Mouse (Mus musculus) CH12.LX (cell line): ENCODE data around the gene Frs3. TPM values are rescaled to one million over a fixed set of nuclear protein-coding genes. Genes with fewer than 3 reads are reported as not detected.

ENCODE experiments used
- DNase-seq: peaks from one replicate; pipeline ENCODE4 v3.0.0-alpha.2; 2013; ENCODE audit errors: extremely low read depth
- H3K27ac ChIP-seq: 2 replicates; pipeline ENCODE4 v1.5.1; 2012; ENCODE audit warnings: low read depth, mild to moderate bottlenecking, control low read depth, moderate library complexity; ENCODE audit not compliant: insufficient read depth
- H3K27me3 ChIP-seq: replicated peaks from 2 replicates; pipeline ENCODE3; 2012; ENCODE audit warnings: inconsistent platforms
- H3K36me3 ChIP-seq, 2 experiments: replicated peaks in 1 of 2; 2 replicates each; pipeline versions ENCODE3 to v1.6.1; 2012; ENCODE audit warnings: inconsistent platforms in 1 of 2, low read length in 1 of 2, mild to moderate bottlenecking in 1 of 2, mixed read lengths in 1 of 2, moderate library complexity in 1 of 2; ENCODE audit not compliant: control insufficient read depth in 1 of 2, insufficient read depth in 1 of 2
- H3K4me1 ChIP-seq, 2 experiments: 2 replicates each; pipeline ENCODE4 v1.6.1; 2012; ENCODE audit warnings: inconsistent platforms in 1 of 2, moderate library complexity in 1 of 2; ENCODE audit not compliant: insufficient read depth in 2 of 2, control insufficient read depth in 1 of 2
- H3K4me2 ChIP-seq: 2 replicates; pipeline ENCODE4 v1.6.1; 2012; ENCODE audit warnings: low read depth, mild to moderate bottlenecking, control low read depth; ENCODE audit not compliant: poor library complexity, insufficient read depth, severe bottlenecking
- H3K4me3 ChIP-seq, 3 experiments: fragments of 150-350 bp in 1 of 3; sonication (generic) in 1 of 3; replicated peaks in 1 of 3; 2 replicates each; pipeline versions ENCODE3 to v1.5.1; 2011 to 2012; ENCODE audit warnings: low read depth in 2 of 3, low read length in 2 of 3, mild to moderate bottlenecking in 2 of 3, moderate library complexity in 2 of 3, control low read depth in 1 of 3, improper control_type of control experiment in 1 of 3, inconsistent platforms in 1 of 3, mixed read lengths in 1 of 3; ENCODE audit not compliant: poor library complexity in 1 of 3
- H3K79me2 ChIP-seq: replicated peaks from 2 replicates; pipeline ENCODE4 v1.6.1; 2012; ENCODE audit warnings: mild to moderate bottlenecking, moderate library complexity; ENCODE audit not compliant: control insufficient read depth, poor library complexity, insufficient read depth, severe bottlenecking; ENCODE audit errors: extremely low read depth
- H3K9ac ChIP-seq: 2 replicates; pipeline ENCODE4 v1.6.1; 2012; ENCODE audit warnings: low read depth, mild to moderate bottlenecking, control low read depth, moderate library complexity; ENCODE audit not compliant: insufficient read depth
- H3K9me3 ChIP-seq: replicated peaks from 2 replicates; pipeline ENCODE3; 2012; ENCODE audit warnings: low read length, inconsistent platforms, mixed read lengths
- BHLHE40 ChIP-seq: IDR thresholded peaks from 2 replicates; pipeline ENCODE4 v1.6.1; 2011; ENCODE audit warnings: mild to moderate bottlenecking, low read depth, low read length, improper control_type of control experiment
- E2F4 ChIP-seq: IDR thresholded peaks from 2 replicates; pipeline ENCODE4 v1.6.1; 2011; ENCODE audit warnings: low read depth, low read length, improper control_type of control experiment; ENCODE audit not compliant: insufficient replicate concordance
- ELF1 ChIP-seq: IDR thresholded peaks from 2 replicates; pipeline ENCODE4 v1.6.1; 2014; ENCODE audit warnings: low read depth, mild to moderate bottlenecking, inconsistent platforms, low read length, improper control_type of control experiment
- IRF4 ChIP-seq: IDR thresholded peaks from 2 replicates; pipeline ENCODE4 v1.6.1; 2014; ENCODE audit warnings: low read depth, mild to moderate bottlenecking, inconsistent platforms, low read length, improper control_type of control experiment
- JUN ChIP-seq: IDR thresholded peaks from 2 replicates; pipeline ENCODE4 v1.6.1; 2011; ENCODE audit warnings: low read depth, mild to moderate bottlenecking, low read length, improper control_type of control experiment, moderate library complexity; ENCODE audit not compliant: insufficient read depth
- JUND ChIP-seq: conservative IDR thresholded peaks from 2 replicates; pipeline ENCODE4 v1.6.1; 2011; ENCODE audit warnings: low read depth, low read length, improper control_type of control experiment
- KAT2A ChIP-seq: IDR thresholded peaks from 2 replicates; pipeline ENCODE4 v1.6.1; 2012; ENCODE audit warnings: low read length, improper control_type of control experiment, inconsistent platforms; ENCODE audit not compliant: insufficient replicate concordance
- MAX ChIP-seq: IDR thresholded peaks from 2 replicates; pipeline ENCODE4 v1.6.1; 2011; ENCODE audit warnings: low read length, improper control_type of control experiment
- MXI1 ChIP-seq: IDR thresholded peaks from 2 replicates; pipeline ENCODE4 v1.6.1; 2011; ENCODE audit warnings: mild to moderate bottlenecking, low read depth, low read length, improper control_type of control experiment
- MYC ChIP-seq: IDR thresholded peaks from 2 replicates; pipeline ENCODE4 v1.6.1; 2011; ENCODE audit warnings: low read depth, mild to moderate bottlenecking, improper control_type of control experiment, low read length
- NRF1 ChIP-seq: IDR thresholded peaks from 2 replicates; pipeline ENCODE4 v1.6.1; 2014; ENCODE audit warnings: low read depth, mild to moderate bottlenecking, inconsistent platforms, low read length, improper control_type of control experiment, moderate library complexity
- PAX5 ChIP-seq: IDR thresholded peaks from 2 replicates; pipeline ENCODE4 v1.6.1; 2012; ENCODE audit warnings: low read length, inconsistent platforms, mixed read lengths
- POLR2A ChIP-seq: IDR thresholded peaks from 2 replicates; pipeline ENCODE4 v1.6.1; 2011; ENCODE audit warnings: low read depth, mild to moderate bottlenecking, improper control_type of control experiment, low read length
- SIN3A ChIP-seq: IDR thresholded peaks from 2 replicates; pipeline ENCODE4 v1.6.1; 2012; ENCODE audit warnings: low read length, improper control_type of control experiment, inconsistent platforms
- SMC3 ChIP-seq: IDR thresholded peaks from 2 replicates; pipeline ENCODE4 v1.6.1; 2011; ENCODE audit warnings: low read depth, low read length, improper control_type of control experiment
- USF2 ChIP-seq: conservative IDR thresholded peaks from 2 replicates; pipeline ENCODE4 v1.6.1; 2011; ENCODE audit warnings: low read depth, low read length, improper control_type of control experiment
- ZC3H11A ChIP-seq: IDR thresholded peaks from 2 replicates; pipeline ENCODE4 v1.6.1; 2012; ENCODE audit warnings: low read depth, mild to moderate bottlenecking, inconsistent platforms, low read length, improper control_type of control experiment
- ZKSCAN1 ChIP-seq: IDR thresholded peaks from 2 replicates; pipeline ENCODE4 v1.6.1; 2012; ENCODE audit warnings: low read depth, inconsistent platforms, low read length, improper control_type of control experiment, borderline replicate concordance
- ZMIZ1 ChIP-seq: IDR thresholded peaks from 2 replicates; pipeline ENCODE4 v1.6.1; 2012; ENCODE audit warnings: low read depth, mild to moderate bottlenecking, inconsistent platforms, low read length, improper control_type of control experiment
- dilution Hi-C: fragments of 300-500 bp; cut with MboI; formaldehyde crosslinking; loops from 2 replicates; pipeline ENCODE4 v1.14.3; 2020; ENCODE audit warnings: low sequenced_read_pairs; ENCODE audit not compliant: extremely low pct_unique_long_range_greater_than_20kb, extremely low pct_ligation_motif_present
- in situ Hi-C: fragments of 300-500 bp; cut with MboI; formaldehyde crosslinking; loops from 3 replicates; pipeline ENCODE4 v1.14.3; 2019; ENCODE audit warnings: low sequenced_read_pairs, low pct_ligation_motif_present, low pct_unique_long_range_greater_than_20kb, mixed read lengths
- polyA plus RNA-seq: library from polyadenylated mRNA; unstranded; fragments of >175 nt; gene quantifications from 2 replicates; pipeline ENCODE4 v1.2.1, GENCODE M21; 2012; ENCODE audit warnings: low read depth; ENCODE audit not compliant: insufficient read length
- total RNA-seq, 2 experiments: library from RNA; depleted of rRNA; stranded (reverse); fragments of 300-350 nt in 1 of 2; fragments of >200 nt in 1 of 2; gene quantifications; 2 replicates each; pipeline ENCODE4 v1.2.3; 2012 to 2014

Gene Frs3
- total and polyA plus RNA-seq, 3 experiments: 0.54 to 2.9 (median 0.67) TPM

GRCm38 (mm10) chr17:47658741-47659243 is 30.0 kb upstream of the Frs3 start:
- no peaks in the 10 kb centered on the region for H3K36me3 ChIP-seq
- no peak for DNase-seq
- no peaks in the 10 kb centered on the region for H3K9me3 ChIP-seq
- H3K27ac ChIP-seq: no peak overlapping the region
- no peak overlapping the region for H3K4me3 ChIP-seq
- dilution Hi-C loops: no loop called here
- H3K27me3 ChIP-seq: no peaks in the 10 kb centered on the region
- no peaks in the 10 kb centered on the region for H3K79me2 ChIP-seq
- in situ Hi-C loops: no loop called here
- TF ChIP-seq JUN (no peak), BHLHE40 (no peak), MAX (no peak), JUND (no peak), MXI1 (no peak), POLR2A (no peak), KAT2A (no peak), ZKSCAN1 (no peak), PAX5 (no peak), IRF4 (no peak), ZMIZ1 (no peak), SMC3 (no peak), NRF1 (no peak), ELF1 (no peak)
- no peak overlapping the region for H3K9ac ChIP-seq
- H3K4me1 ChIP-seq: peaks cover 0 to 3% of the 10 kb centered on the region in 2 experiments; a peak in 1 of 4 replicates
- no peak overlapping the region for H3K4me2 ChIP-seq

GRCm38 (mm10) chr17:47663009-47663713 is 25.7 kb upstream of the Frs3 start:
- in situ Hi-C loops (no loop called here), dilution Hi-C loops (no loop called here)
- no peak for DNase-seq
- H3K9me3 ChIP-seq: no peaks in the 10 kb centered on the region
- no peak overlapping the region for H3K4me2 ChIP-seq
- no peak for TF ChIP-seq JUND
- no peak for TF ChIP-seq USF2
- no peak for TF ChIP-seq POLR2A
- TF ChIP-seq MYC: no peak
- TF ChIP-seq SIN3A: no peak
- no peak for TF ChIP-seq E2F4
- no peak for TF ChIP-seq IRF4
- no peak for TF ChIP-seq ZC3H11A
- H3K27me3 ChIP-seq: no peaks in the 10 kb centered on the region
- H3K36me3 ChIP-seq: peaks cover 0 to 3% of the 10 kb centered on the region in 2 experiments
- no peaks in the 10 kb centered on the region for H3K79me2 ChIP-seq
- H3K27ac ChIP-seq: no peak overlapping the region
- H3K4me3 ChIP-seq: no peak overlapping the region
- peaks cover 0 to 3% of the 10 kb centered on the region in 2 experiments; a peak in 1 of 4 replicates for H3K4me1 ChIP-seq
- no peak overlapping the region for H3K9ac ChIP-seq
